Mouse (Mus musculus) testis, postnatal 10 days (tissue): ENCODE measurements around the gene 2210010C04Rik.
"Not testable (repeated sequence)": the region's sequence is repeated elsewhere in the genome, so short reads cannot be mapped to it uniquely, and the experiment has no call there.

Experiments
- DNase-seq: peaks from one replicate; pipeline ENCODE4 v3.0.0; 2021; ENCODE audit warnings: low spot score

Gene 2210010C04Rik

GRCm38 (mm10) chr6:41019140-41019539 lies 16.2 kb downstream of the 2210010C04Rik start:
- DNase-seq: no peak

- DNase-seq: no peak
Measured at GRCm38 (mm10) chr6:41018629-41019028, 16.7 kb downstream of the 2210010C04Rik start.

GRCm38 (mm10) chr6:41015065-41015464 lies 20.2 kb downstream of the 2210010C04Rik start:
- DNase-seq: no peak

GRCm38 (mm10) chr6:40999379-40999778 lies 35.9 kb downstream of the 2210010C04Rik start, which contains the start of gene Gm2663:
Gene Gm2663 (minus strand): TSS chr6:40999479.
- DNase-seq: not testable (repeated sequence)
